Mouse (Mus musculus) kidney, postnatal 14 days (tissue): ENCODE measurements around the gene Olfr281.
A peak's percentile ranks its signal among the peaks of the same experiment; 100 is the strongest.
"Not testable (repeated sequence)": the region's sequence is repeated elsewhere in the genome, so short reads cannot be mapped to it uniquely, and the experiment has no call there.

ENCODE experiments used
- DNase-seq: peaks from one replicate; pipeline ENCODE4 v3.0.0; 2022; ENCODE audit warnings: mixed read lengths

Gene Olfr281

DNA sequence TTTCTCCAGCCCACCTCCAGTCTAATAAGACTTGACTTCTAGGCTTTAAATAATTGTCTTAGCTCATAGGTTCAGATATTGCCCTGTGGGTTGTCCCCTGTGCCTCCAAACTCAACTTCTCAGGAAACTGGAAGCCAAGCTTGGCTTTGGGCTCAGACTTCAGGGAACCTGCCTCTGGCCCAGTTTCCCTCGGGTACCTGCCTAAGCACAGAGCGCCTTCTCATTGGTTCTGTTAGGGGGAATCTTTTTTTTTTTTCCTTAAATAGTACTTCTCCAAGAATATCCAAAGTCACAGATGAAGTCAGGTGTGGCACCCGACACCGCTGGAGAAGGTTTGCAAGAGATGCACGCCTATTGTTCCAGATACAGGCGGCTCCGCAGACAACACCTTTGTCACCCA lies at the start of gene Olfr281:
Gene Olfr281, plus strand, starts transcription at position 301 of the 400 bp plus-strand sequence.
- no peak for DNase-seq

DNA sequence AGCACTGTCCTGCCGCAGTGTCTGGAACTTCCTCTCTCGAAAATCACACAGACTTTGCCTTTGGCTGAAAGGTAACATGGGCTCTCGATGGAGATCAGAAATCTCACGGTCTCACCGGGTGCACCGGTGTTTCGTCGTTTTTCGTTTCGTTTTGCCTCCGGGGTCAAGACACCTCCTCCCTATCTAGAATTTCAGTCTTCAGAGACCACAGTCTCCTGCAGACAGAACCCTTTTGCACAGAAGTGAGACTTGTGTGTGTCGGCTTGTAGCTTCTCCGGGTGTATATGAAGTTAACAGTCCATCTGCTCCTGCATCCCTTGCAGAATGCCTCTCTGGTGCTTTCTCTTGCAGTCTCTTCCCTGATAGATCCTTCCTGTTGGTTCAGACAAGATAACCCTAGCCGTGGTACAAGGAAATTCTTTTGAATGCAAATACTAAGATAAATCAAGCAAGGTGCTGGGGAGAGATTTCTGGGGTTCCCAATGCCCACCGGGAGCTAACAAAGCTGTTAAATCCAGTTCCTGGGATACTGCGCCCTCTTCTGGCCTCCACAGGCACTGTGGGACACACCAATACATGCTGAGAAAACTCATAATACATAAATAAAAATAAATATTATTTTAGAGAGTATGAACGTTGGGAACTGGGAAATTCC lies 43.9 kb upstream of the Olfr281 start:
- peak; percentile 45 for DNase-seq

DNA sequence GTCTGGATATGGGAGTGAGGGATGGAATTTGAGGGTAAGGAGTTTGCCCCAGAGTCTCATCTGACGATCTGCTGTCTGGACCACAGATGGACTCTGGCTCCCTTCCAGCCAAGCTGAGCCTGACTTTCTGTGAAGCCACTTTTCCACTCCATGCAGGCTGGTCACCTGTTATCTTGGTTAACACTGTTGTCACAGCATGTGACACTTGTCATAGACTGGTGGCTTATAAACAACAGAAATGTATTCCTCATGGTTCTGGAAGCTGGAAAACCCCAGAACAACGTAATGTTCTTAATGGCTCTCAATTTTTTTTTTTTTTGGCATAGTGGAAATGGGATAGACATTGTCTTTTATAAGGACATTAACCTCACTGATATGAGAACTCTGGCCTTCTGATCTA lies 42.8 kb upstream of the Olfr281 start:
- no peak for DNase-seq

DNA sequence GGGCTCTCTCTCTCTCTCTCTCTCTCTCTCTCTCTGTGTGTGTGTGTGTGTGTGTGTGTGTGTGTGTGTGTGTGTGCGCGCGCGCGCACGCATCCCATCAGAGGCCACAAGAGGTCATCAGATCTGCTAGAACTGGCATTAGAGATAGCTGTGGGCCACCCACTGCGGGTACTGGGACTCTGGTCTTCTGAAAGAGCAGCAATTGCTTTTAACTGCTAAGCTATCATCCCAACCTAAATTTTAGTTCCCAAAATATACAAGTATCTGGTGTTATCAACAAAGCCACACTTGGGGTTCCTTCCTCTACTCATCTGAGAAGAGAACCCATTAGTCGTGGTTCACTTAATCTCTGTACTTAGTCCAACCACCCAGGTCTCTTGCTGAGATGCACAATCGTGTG lies 42.1 kb upstream of the Olfr281 start:
- DNase-seq = no peak

DNA sequence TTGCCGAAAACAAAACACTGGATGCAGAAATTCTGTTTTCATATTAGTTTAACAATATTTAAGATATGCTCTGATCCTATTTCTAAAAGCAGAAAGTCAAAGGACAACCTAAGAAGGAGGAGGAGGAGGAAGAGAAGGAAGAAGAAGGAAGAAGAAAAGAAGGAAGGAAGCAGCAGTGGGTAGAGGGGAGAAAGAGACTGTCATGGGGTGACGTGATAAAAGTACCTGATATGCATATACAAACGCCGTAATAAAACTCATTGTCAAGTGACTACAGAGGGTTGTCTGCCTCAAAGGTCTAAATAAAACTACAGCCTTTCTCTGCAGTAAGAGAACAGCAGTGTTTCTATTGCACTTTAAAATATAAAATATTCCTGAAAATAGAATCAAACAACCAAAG lies 36.4 kb upstream of the Olfr281 start:
- DNase-seq = no peak

DNA sequence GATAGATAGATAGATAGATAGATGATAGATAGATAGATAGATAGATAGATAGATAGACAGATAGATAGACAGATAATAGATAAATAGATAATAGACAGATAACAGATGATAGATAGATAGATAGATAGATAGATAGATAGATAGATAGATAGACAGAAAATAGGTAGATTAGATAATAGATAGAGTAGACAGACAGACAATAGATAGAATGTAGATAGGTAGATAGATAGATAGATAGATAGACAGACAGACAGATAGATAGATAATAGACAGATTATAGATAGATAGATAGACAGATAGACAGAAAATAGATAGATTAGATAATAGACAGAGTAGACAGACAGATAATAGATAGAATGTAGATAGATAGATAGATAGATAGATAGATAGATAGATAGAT lies 35.6 kb upstream of the Olfr281 start:
- not testable (repeated sequence) for DNase-seq

DNA sequence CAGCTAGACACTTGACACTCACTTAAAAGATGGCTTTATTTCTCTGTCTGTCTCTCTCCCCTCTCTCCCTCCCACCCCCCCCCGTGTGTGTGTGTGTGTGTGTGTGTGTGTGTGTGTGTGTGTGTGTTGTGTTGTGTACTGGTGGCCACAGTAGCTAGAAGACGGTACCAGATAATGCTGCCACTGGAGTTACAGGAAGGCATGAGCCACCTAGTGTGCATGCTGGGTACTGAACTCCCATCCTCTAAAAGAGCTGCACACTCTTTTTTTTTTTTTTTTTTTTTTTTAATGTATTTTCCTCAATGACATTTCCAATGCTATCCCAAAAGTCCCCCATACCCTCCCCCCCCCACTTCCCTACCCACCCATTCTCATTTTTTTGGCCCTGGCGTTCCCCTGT lies 35.1 kb upstream of the Olfr281 start:
- DNase-seq = not testable (repeated sequence)

DNA sequence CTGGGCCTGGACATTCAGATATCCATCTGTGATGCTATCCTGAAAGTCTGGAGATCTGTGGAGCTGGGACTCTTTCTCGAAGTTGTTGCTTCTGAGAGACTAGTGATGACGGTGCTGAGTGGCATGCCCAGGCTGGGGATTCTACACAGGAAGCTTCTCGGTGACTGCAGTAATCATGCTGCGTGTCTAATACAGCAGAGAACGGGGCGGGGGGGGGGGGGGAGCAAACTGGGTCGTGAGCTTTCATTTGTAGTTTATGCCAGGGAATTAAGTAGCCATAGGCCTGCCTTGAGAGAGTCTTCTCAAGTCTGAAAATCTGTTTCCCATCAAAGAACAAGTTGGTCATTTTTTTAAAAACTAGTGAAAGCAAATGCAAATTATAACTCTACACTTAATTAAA lies 34.3 kb upstream of the Olfr281 start:
- no peak for DNase-seq

DNA sequence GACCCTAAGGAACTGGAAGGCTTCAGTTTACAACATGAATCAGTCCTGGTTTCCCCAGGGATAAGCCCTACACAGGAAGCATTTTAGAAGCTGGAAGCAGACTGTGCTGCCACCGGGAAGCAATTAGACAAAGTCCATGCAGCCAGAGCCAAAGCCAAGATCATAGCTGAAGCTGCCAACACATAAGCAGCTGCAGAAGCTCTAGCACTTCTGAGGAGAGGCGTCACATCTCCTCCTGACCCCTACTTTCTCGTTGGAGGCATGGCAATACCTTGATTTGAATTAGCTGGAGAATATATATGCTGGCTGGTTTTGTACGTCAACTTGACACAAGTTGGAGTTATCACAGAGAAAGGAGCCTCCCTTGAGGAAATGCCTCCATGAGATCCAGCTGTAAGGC lies 31.5 kb upstream of the Olfr281 start:
- DNase-seq = no peak

DNA sequence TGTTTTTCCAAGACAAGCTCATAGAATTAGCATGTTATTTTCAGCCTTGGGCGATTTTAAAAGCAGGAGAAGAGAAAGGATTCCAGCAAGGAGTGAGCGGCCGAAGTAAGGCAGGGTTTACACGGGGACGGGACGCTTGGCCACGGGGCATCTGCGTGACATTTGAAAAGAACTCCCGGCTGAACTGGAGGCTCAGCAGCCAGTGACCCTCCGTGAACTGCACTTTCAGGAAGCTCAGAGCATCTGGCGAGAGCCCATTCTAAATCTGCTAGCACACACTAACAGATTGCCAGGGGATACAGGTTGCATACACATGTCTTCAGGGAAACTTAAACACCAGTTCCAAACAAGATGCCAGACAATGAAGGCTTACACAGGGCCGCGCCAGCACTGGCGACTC lies 28.1 kb upstream of the Olfr281 start:
- DNase-seq = no peak

DNA sequence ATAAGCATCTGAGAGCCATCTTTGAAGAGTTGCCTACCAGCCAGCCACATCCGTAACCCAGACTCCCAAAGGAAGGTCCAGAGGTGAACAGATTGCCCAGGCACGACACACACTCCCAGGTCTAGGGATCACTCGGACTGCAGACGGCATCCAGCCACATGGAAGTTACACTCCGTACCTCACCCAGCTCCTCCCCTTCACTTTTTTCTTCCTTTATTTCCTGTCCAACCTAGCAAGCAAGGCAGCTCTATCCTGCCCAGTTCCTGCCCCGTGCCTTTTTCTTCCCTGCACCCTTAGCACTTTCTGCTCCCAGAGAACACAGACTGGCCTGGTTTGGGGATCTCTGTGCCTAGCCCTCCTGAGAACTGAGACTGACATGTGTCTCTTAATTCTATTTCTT lies 27.6 kb upstream of the Olfr281 start:
- DNase-seq = no peak

DNA sequence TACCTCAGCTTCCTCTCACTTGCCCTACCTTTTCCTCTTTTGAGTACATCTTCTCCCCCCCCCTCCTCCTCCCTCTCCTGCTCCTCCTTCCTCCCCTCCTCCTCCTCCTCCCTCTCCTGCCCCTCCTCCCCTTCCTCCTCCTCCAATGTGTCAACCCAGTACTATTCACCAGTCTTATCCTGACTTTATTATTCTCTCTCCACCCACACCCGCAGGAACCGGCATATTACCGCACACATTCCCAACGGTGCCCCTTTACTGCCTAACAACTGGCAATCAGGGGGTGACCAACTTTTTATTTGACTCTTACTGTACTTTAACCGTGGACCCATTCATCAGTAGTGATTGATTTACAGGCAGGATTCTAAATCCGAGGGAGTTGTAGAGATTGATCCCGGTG lies 27.2 kb upstream of the Olfr281 start:
- DNase-seq = no peak

DNA sequence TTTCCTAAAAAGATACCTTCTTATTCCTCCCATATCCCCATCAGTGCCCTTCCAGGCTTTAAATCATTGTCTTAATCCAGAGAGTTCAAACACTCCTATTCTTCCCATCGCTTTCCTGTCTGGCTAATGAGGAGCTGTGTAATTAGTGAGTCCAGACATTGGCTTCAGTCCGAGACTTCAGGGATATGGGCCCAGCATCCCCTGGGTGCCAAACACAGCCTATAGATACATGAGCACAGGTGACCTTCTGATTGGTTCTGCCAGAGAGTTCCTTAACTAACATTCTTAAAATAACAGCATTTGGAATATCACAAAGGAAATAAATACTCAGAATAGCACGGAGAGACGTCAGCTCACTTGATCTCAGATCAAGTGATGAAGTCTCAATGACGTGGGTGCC lies 21.5 kb upstream of the Olfr281 start, which contains the start of gene Olfr282:
Gene Olfr282, plus strand, starts transcription at position 301 of the 400 bp plus-strand sequence.
- not testable (repeated sequence) for DNase-seq

DNA sequence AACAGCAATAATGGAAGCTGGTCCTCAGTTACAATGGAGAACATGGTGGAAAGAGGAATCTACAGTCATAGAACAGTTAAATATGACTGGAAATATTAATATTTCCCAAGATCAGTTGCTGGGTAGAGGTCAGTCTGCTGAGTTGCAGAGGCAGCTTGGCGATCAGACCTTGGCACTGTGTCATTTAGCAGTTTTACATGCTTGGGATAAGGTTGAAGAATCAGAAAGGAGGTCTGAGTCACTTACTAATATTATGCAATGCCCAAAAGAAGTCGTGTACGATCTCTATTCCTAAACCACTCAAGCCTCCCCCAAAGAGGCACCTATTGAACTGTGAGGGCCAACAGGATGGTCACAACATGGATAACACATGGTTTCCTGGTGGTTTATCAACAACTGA lies 7.8 kb upstream of the Olfr281 start:
- DNase-seq = no peak

DNA sequence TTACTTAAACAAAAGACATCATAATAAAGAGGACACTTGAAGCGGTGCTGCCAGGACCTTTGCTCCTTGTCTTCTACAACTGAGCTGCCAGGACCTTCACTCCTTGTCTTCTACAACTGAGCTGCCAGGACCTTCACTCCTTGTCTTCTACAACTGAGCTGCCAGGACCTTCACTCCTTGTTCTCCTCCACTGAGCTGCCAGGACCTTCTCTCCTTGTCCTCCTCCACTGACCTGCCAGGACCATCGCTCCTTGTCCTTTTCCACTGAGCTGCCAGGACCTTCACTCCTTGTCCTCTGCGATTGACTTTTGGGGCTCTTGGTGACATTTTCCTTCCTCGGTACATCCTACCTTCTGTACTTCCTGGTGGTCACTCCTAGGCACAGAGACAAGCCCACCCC lies 3.9 kb upstream of the Olfr281 start:
- peak; percentile 29 for DNase-seq

DNA sequence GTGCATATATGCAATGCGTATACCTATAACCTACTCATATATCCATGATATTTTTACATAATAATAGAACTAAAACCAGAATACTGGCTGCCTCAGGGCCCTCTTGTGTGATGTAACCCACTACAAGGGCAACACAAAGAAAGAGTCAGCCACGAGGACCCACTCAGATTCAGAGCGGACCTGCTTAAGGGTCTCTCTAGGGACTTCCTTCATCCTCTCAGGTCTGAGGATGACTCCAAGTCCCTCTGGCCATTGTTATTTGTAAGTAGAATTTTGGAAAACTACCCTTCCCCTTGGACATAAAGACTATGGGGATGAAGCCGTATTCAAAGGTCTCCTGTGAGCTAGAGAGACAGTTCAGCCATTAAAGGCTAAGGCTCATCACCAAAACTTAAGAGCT lies 17.2 kb downstream of the Olfr281 start, which contains the start of gene OR5BS1P:
Gene OR5BS1P, plus strand, starts transcription at position 301 of the 400 bp plus-strand sequence.
- DNase-seq = no peak

DNA sequence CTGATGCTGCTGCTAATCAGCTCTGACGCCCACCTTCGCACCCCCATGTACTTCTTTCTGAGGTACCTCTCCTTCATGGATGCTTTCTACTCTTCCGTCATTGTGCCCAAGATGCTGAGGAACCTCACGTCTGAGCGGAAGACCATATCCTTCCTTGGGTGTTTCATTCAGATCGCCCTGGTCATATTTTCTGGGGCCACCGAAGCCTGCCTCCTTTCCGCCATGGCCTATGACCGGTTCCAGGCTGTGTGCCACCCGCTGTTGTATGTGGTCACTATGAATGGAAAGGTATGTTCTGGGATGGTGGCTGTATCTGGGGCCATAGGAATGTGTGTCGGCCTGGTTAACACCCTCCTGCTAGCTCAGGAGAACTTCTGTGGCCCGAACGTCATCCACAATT lies 19.2 kb downstream of the Olfr281 start:
- DNase-seq = no peak

DNA sequence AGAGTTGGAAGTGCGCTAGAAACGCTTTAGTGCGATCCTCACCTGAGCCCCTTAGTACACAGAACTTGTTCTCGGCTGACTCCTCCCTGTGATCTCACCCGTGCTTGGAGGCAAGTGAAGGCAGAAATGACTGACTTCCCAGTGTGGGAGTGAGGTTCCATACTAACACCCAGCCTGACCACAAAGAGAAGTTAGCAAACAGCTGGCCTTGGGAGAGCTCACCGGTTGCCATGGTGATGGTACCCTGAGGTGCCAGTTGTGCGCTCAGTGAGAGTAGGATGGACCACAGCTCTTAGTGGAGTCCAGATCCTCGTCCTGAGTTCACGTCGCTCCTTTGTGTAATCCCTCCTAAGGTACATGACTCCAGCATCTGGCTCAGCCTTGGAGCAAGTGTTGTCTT lies 22.6 kb downstream of the Olfr281 start:
- DNase-seq = no peak

DNA sequence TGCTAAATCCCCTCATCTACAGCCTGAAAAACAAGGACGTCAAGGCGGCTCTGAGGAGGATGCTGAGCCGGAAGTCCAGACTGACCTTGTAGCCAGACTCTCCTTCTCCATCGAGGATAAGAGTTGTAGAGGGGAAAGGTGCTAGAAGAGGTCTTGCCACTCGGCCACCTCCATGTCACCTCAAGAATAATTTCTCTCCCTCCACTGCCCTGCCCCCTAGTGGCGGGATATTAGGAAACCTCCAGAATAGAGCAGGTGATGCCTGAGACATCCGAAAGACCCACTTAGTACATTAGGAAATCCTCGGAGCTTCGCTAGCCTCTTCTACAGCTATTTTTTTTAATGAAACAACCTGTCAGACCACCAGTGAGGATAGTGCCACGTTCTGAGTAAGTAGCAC lies 23.0 kb downstream of the Olfr281 start:
- DNase-seq = peak; percentile 45

DNA sequence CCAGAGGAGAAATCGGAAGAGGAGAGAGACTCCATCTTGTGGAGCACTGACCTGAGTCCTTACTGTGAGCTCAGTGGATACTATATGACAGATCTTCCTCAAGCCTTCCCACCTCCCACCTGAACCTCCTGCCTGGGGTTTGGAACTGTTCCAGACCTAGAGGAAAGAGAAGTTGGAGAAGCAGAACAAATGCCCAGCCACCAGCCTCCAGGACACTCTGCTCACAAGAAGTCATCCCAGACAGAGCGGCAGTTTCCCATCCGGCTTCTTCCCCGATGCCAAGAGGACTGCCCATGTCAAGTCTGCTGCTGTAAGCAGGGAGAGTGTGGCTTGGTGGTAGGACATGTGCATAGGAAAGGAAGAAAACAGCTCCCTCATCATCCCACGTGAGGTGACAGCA lies 23.9 kb downstream of the Olfr281 start:
- no peak for DNase-seq

DNA sequence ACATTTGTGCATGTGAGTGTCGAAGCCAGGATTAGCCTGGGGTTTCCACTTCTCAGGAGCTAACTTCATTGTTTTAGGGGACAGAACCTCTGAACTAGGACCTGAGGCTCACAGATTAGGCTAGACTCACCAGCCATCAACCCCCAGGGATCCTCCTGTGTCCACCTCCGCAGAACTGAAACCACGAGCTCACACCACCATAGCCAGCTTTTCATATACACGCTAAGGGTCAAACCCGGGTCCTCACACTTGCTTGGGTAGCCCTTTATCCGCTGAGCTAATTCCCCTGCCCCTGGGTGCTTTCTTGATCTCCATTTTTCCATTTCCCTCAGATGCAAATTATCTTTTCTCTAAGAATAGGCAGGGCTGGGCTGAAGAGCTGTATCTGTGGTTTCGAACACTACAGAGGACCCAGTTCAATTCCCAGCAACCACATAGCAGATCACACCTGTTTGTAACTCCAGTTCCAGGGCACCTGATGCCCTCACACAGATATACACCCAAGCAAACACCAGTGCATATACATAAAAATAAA lies 27.2 kb downstream of the Olfr281 start:
- no peak for DNase-seq

DNA sequence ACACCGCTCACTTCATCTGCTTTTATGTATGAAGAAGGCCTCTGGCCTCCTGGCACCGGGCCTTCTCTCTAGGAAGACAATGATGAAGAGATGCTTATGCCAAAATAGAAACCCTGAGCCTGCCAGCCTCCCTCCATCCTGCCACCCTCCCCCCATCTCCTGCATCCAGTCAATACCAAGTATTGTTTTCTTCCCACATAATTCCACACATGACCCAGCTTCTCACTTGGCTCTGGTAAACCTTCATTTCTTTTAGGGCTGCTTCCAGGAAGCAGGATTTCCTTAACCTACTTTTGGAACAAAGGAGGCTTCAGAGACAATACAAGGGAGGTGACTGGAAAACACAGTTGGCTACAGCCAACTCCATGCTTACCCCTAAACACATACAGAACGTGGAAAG lies 30.3 kb downstream of the Olfr281 start, which contains the start of gene Lalba:
Gene Lalba, minus strand, starts transcription at position 21 of the 400 bp plus-strand sequence.
- peak; percentile 36 for DNase-seq

DNA sequence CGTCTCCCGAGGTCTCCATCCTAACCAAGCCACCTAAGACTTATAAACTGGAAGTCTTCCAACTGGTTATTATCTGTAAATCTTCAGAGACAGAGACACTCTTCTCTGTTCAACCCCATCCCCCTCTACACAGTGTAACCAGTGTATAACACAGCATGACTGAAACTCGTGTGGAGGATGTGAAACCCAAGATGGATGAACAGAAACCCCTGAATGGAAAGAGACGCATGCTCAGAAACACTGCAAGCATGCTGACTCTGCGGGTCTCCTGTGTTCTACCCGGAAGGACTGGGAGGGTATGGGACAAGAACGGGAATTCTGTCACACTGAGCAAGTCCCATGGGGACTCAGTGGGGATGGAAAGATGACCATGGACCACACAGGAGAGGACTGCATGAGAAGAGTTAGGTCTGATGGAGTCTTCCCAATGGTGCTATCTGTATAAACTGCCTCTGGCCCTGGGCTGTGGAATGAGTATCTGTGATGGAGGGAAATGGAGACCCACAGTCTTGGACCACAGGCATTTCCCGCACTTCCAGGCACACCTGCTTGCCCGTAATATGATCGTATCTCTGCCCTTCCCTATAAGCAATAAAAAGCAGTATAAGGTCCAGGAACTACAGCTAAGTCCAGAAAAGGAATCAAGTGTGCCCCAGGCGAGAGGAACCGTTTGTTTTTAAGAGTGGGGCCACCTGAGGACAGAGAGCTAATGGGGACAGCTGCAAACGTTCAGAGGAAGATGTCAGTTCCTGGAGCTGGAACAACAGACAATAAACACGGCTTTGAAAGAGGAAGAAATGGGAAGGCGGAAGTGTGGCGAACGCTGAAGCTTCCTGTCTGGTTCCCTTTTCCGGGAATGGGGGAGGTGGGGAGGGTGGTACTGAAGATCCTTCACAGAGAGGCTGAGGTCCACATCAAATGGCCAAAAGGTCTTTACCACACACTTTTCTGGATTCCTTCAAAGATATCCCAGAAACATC lies 31.8 kb downstream of the Olfr281 start:
- peak; percentile 67 for DNase-seq
